Mouse (Mus musculus) neutrophil, adult 59 days (primary cell): ENCODE results near the gene Pet2. TPM values are rescaled to one million over a fixed set of nuclear protein-coding genes. Genes with fewer than 3 reads are reported as not detected.

Experiments
- total RNA-seq, 2 experiments: library from RNA; stranded (reverse); gene quantifications; 1 replicate in 1 of 2; 2 replicates in 1 of 2; pipeline ENCODE4 v1.2.4; 2023

The Pet2 gene
- total RNA-seq = not detected

DNA sequence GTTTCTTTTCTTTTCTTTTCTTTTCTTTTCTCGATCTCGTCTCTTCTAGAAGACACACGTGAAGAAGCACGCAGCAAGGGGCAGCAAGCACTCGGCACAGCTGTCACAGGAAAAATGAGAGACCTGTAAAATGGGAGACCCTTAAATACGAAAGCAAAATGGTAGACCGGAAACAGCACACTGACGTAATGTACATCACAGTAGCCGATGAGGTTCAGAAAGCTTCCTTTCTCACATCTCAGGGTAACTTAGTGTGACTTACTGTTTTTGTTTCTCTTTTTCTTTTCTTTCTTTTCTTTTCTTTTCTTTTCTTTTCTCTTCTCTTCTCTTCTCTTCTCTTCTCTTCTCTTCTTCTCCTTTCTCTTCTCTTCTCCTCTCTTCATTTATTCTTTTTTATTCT lies at the start of gene Pet2:
Gene Pet2, minus strand, starts transcription at position 101 of the 400 bp plus-strand sequence.

